Mouse (Mus musculus) thymus, postnatal 25 days (tissue): ENCODE measurements around the gene Rnf220.

Experiments
- DNase-seq: peaks from one replicate; pipeline ENCODE4 v3.0.0; 2022

Gene Rnf220

DNA sequence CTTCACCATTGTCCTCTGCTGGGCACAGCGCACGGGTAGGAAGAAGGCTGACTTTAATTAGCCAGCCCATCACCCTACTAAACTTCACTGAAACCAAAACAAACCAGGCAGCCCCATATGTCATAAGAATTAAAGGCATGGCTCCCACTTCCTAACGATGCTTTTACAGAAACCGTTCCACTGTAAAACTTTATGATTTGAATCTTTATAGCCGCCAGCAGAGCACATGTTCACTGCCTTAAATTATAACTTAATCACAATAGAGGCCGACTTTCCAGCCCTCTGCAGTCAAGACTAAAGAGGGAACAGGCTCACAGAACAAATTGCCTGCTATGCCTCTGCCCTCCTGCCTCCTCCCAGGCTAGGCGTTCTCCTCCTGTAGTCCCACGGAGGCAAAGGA lies 62.5 kb downstream of the Rnf220 start:
- no peak for DNase-seq

DNA sequence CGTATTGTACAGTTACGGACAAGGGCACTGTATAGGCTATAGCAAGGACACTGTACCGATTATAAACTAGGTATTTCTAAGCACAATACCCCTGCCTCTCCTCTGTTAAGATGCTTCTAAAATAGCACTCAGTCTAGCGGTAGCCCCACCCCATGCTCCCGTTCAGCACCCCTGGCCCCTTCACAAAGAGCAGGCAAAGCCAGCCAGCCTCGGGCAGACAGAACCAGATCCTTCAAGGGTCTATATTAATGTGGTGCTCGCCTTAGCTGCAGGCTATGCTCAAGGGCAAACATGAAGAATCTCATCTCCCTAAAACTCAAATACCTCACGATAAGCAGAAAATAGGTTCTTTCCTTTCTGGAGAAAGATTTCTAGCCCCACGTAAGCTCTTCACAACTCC lies 67.2 kb downstream of the Rnf220 start:
- DNase-seq = no peak

DNA sequence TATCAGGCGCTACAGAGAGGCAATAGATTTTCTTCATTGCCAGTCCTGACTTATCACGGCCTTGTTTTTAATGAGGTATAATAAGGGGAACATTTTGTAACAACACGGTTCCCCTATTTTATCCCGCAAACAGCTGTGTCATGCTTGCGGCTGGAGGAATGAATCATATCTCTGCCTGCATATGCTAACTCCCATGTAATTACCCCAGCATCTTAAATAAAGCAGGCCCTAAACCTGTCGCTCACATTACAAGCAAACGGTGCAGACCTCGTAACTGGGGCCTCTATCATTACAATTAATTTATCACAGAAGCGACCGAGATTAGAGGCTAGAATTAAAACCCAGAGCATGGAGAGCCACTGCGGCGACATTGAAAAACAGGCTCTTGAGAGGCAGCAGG lies 69.3 kb downstream of the Rnf220 start:
- DNase-seq = no peak

DNA sequence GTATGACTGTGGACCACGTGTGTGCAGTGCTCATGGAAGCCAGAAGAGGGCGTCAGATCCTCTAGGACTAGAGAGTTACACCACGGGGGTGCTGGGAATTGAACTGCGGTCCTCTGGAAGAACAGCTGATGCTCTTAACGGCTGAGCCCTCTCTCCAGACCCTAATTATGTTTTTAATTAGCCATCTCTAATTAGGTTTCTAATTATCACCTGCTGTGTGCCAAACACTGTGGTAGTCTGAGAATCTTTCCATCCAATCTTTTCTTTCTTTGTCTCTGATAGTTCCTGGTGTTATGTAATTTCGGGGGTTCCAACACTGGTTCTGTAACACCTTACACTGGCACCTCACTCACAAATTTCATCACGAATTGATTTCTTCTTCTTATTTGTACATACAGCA lies 75.8 kb downstream of the Rnf220 start:
- DNase-seq = no peak

DNA sequence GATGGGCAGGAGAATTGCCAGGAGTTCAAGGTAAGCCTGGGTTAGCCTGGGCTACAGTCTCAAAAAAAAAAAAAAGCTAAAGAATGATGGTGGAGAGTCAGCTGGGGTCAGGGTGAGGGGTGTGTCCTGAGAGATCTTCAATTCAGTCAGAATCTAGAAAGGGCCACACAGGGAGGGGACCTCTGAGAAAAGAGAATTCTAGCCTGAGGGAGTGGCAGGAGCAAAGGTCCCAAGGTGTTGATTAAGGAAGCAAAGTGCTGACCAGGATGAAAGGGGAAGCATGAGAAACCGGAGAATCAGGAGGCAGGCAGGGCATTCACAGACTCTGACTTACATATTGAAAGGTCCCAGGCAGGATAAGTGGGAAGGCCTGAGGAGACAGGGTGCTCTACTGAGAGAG lies 80.0 kb downstream of the Rnf220 start:
- DNase-seq = no peak

DNA sequence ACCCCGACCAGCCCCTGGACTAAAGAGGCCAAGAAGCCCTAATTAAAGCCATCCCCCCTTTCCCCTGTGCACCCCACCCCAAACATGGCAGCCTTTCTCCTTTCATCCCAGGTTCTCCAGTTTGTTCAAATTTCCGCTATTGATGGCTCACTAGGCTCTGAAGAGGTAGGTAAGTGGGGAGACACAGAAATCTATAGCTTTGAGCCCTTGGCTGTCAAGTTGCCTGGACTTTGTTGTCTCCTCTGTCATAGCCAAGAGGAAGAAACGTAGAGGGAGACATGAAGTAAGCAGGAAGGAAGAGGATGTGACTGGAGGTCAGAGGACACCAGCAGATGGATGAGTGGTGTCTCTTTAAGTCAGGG lies 86.8 kb downstream of the Rnf220 start:
- no peak for DNase-seq

DNA sequence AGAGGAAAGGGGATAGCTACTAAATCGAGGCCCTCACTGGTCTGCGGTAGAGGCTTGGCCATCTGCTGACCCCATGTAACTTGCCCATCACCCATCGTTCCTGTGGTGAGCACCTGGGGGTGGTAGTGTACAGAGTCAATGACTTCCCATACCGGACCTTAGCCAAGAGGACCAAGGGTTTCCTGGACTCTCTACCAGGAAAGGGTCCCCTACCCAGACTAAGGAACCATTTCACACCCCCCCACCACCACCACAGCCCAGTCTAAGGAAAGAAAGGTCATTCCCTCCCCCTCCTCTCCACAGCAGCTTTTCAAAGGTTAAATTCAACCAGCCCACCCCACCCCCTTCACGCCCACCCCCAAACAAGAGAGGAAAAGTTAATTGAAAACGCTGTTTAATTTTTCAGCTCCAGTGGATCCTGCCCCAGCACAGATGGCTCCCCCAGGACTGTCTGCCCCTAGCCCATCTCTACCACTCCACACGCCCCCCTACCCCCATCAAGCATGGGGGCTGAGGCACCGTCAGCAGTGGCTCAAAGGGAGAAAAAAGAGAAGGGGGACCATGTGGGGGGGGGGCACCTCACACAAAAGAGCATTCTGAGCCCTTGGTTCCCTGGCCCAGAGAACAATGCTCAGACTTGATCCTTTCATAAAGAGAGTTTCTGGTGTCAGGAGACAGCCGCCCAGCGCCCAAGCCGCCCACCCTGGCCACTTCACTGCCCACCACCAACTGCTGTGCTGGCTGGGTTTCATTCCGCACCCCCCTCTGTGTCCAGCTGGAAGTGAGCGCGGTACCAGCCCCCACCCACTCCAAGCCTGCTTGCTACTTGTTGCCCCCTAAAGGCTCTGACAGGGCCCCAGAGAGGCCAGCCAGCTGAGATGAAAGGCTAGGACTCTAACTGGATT lies 87.5 kb downstream of the Rnf220 start:
- no peak for DNase-seq

DNA sequence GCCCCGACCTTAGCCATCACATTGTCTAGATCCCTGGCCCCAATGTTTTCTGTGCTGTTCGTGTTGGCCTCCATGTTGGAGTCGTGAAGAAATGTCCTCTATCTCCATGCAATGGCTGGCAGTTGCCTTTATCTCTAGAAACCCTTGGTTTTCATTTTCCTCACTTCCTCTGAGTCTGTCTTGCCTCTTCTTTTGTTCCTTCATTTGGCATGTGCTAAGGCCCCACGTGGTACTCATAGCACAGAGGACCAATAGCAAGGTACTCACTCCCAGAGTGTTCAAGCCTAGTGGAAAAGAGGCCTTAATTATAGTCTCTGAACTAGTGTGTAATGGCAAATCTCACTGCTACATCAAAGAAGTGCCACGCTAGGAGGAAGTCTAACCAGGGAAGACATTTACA lies 88.9 kb downstream of the Rnf220 start:
- DNase-seq = no peak

DNA sequence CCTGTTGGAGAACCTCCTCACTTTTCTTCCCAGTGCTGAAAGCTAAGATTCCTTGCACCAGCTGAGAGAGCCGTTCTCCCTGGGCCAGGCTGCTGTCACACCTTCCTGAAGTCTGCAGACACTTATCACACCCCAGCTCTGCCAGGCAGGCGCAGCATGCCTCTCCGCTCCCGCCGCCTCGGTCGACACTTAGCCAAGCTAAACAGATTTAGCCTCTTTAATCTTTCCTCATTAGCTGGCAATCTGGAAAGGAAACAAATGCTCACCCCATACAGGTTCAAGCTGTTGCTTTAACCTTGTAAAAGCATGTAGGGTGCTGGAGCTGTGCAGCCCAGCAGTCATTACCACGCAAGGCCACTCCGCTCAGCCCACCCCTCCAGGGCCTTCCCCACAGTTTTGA lies 90.9 kb downstream of the Rnf220 start:
- no peak for DNase-seq

DNA sequence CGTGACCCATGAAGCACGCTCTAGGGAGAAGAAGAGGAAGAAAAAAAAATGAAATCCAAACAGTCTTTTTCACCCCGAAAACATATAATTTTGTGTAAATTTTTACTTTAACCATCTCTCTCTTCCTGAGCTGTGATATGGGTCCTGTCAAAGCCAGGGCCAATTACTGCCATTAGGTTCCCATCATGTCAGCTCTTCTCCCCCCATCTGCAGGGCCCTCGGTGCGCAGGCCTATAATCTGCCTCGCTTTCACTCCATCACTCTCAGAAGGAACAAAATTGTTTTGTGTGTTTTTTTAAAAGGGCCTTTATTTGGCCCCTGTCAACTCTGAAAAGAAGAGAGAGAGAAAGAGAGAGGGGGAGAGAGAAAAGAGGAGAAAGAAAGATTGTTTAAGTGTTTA lies 91.6 kb downstream of the Rnf220 start:
- no peak for DNase-seq

DNA sequence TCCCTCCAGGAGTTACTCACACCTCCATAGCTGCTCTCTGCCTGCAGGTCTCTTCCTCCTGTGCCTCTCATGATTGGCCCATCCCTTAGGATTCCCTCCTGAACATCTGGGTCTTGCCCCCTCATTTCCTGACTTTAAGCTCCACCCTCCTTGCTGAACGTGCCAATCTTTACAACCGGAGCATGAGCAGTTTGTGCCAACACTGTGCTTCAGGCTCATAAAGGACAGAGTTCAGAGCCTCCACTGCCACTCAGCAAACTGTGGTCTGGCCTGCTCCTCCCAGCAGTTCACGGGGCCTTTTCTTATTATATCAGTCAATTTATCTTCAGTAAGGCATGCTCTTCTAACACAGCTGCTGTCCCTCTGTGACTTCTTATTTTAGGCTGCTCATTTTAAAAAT lies 93.4 kb downstream of the Rnf220 start:
- no peak for DNase-seq

DNA sequence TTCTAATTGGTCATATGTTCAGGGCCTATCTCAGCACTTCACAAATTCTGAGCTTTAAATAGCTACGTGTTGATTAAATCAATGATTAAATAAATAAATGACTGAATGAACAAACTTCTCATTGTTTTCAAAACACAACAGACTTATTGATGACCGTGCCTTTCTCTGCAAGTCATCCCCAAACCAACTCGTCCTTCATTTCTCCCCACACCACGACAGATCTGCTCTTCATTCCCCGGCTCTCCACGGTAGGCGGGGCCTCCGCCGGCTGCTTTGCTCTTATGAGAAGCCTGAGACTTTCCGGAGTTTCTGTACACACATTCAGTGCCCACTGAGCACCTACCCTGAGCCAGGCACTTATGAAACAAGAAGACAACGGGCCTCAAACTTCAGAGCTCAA lies 99.7 kb downstream of the Rnf220 start:
- DNase-seq = no peak

DNA sequence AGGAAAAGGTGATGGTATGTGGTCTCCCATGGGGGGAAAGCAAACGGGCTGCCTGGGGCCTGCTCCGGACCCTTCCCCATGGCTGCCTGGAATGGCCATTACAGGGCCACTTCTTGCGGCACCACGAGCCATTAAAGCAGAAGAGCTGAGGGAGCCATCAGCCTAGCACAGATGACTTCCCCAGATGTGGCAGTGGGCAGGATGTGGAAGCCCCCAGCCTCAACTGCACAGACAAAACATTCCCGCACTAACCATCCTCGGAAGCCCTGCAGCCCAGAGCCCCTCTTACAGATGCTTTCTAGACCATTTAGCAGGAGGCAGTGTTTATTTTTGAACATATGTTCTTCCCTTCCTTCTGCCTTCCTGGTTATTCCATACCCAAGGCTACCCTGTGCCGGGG lies 103.8 kb downstream of the Rnf220 start:
- no peak for DNase-seq

DNA sequence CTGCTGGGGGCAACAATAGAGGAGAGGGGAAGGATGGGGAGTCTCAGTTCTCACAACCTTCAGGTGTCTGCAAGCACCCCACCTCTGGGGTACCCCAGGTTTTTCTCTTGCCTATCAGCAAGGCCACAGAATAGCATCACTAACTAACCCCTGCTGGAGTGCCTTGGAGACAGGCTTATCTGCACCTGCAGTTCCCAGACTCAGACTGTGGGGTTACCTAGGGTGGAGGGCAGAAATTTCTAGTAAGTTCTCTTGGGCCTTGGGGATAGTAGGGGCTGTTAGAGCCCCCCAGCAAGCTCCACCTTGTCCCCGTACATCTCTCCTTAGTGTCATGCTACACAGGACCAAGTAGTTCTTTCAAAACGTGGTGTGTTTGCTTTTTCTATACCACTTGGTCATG lies 104.5 kb downstream of the Rnf220 start:
- DNase-seq = no peak

DNA sequence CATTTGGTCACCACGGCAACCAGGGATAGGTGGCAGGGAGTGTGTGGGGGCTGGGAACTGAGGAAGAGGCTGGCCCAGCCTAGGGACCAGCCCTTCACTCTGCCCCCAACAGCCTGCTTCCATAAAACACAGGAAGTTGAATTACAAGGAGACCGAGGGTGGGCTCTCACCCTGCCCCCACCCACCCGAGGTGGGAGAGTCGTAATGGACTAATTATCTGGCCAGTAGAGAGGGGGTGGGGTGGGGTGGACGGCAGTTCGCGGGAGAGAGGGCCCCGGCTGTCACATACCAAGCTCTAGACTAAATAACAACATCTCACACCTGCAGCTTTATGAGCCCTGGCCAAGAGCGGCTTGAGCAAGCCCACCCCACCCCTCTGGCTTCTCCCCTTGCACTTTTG lies 104.9 kb downstream of the Rnf220 start:
- no peak for DNase-seq

DNA sequence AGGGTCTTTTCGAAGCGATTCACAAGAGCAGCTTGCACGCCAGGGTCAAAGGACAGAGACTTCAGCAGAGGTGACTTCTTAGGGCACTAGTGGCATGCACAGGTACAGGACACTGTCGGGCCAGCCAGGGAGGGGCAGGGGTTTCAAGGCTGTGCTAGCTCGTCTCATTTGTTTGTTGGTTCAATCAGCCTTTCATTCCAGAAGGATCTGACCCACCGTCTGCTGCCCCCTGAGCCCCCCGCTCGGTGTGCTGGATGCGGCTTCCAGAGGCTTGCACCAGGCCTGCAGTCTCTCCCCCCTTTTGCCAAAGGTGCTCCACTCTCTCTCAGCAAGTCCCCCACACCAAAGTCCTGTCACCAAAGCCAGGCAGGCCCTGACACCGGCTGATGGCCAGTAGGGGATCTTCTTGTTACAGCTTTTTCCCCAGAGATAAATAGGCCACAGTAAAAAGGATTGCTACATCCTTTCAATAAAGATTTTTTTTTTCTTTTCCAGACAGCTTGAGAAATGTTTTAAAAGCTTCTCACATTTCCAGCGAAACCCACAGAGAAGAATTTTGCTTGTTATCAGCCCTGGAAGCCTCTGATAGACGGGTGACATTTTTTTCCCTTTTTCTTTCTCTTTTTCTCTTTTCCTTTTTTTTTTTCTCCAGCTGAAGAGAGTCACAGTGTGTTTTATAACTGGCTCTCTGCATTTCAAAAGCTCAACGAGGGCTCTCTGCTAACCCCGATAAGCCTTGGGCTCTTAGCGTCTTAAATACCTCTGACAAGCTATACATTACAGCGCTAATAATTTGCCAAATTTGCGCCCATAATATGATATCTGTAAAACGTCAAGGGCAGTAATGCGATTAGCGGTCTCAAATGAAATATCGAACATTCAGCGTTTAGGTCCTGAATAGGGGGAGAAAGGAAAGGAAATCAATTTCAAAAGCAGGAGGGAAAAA lies 105.7 kb downstream of the Rnf220 start:
- no peak for DNase-seq

DNA sequence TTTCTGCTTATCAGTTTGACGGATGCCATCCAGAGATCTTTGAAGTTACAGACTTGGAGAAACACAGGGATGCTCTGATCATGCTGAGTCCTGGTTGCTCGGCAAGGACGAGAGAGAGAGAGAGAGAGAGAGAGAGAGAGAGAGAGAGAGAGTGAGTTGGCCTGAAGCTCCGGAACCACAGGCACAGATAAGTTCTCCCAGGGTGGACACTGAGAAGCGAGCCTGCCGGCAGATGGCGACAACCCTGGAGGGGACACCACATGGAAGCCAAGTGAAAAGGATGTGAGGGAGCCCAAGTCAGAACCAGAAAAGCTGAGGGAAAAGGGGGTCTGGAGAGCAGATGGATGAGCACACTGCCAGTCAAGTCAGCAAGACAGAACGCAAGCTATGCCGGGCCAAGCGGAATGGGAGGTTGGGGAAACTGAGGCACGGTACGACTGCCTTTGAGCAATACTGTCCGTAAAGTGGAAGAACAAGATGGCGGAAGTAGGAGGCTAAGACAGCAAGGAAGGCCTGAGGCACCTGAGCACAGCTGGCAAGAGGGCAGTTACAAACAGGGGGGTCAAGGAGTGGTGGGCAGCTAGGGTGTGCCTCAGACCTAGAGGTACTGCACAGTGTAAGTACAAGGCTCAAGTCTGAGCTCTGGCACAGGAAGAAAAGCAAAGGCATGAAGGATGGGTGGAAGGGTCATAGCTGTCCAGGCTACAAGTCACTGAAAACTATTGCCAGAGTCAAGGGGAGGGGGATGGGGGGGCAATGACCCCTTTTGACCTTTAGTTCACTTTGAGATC lies 107.4 kb downstream of the Rnf220 start:
- no peak for DNase-seq

DNA sequence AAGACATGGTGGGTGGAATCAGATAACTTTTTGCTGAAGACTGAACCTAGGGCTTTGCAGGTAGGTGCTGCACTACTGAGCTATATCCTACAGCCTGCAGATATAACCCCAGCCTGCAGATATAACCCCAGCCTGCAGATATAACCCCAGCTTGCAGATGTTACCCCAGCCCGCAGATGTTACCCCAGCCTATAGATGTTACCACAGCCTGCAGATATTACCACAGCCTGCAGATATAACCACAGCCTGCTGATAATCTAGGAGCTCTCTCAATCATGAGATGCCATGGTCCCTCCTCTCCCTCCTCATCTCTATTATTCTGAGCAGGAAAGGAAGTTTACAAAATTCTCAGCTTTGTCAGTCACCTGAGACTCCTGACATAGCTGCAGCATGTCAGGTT lies 111.6 kb downstream of the Rnf220 start:
- DNase-seq = no peak

DNA sequence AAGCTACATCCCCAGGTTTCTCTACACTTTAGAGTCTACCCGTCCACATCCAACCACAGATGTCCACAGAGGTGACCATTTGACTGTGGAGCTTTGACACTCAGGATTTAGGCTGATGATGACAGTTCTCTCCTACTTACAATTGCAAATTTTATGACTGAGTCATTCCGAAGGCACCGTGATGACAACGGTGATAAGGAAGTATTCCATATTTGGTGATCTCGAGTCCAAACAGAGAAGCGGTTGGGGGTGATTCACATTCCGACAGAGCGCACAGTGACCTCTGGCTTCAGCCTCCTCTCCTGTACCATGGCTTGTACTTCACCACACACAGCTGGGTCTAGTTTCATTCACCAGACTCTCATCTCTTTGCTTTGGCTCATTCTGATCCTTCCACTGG lies 115.0 kb downstream of the Rnf220 start:
- DNase-seq = no peak

DNA sequence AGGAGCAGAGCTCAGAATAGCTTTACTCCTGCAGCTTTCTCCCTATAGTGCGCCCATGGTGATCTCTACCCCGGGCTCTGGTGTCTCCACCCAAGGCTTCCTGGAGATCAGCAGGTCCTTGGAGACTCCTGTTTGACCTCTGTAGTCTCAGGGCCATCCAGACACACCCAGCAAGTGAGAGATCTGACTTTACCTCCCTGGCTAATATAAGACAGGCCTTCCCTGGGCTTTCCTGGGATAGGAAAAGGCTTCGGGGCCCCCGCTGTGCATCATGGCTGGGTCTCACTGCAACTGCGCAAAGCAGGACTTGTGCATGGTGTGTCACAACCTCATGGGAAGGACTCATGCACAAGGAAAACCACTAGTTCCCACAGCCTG lies 116.3 kb downstream of the Rnf220 start:
- DNase-seq = no peak

DNA sequence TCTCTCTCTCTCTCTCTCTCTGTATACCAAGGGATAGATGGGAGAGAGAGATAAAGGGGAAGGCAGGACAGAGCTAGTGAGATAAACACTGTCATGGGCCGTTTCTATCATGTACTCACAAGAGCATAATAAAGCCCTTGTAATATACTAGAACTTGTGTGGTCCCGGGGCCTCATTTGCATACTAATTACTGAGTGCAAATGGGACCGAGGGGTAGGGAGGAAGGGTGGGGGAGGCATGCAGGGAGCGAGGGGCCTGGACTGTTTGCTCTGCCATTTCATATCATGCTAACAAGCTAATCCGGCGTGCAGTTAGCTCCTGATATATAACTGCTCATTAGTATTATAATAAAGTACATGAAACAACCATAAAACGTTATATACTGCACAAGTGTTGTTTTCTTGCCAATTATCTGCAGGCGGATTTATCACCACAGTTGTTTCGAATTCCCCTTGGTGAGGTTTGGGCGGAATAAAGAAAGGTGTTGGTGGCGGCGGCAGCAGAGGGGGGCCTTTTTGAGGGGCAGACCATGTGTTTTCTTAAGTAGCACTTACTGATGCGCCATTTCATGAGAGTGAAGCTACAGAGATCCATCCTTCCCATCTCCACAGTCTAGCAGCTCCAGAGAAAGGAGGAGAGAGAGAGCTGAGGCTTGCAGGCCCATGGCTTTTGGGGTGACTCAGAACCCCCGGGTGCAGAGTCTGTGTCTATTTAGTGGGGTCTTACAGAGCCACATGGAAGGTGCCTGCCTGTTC lies 116.9 kb downstream of the Rnf220 start:
- no peak for DNase-seq

DNA sequence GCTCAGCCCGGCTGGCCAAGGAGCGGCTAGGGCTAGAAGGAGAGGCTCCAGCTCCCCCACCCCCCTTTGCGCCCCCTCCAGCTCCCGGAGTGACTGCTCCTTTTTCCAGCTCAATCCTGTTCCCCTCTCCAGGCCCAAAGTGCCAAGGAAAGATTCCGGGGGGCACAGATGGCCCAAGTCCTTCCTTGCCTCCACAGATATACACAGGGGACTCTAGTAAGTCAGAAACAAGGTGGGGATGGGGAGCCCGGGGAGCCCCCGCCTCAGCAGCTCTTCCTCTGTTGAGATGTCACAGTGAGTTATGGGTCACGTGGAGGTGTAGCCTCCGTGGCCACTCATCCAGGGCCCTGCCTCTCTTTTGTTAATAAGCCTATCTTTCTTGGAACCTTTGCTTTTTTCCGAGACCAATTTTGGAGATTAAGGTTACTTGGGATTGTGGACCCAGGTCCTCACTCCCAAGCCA lies 122.7 kb downstream of the Rnf220 start:
- DNase-seq = no peak
